In the genomic region with DNA sequence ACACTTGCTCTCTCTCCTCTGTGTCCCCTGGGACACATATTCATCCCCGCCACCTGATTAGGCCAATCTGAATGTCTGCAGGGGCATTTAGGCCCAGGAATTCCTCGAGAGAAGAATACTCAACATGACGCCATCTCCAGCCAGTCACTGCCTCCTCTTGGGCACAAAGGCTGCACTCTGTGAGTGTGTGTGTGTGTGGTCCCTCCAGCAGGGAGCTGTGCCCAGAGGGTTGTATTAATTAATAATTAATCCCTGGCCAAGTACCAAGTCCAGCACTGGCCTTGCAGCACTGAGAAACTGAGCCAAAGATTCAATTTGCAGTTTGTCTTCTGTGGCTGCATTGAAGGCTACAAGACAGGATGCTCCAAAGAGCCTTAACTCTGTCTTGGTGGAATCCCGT, we compare ENCODE assay signal across 11 mouse cellular contexts.
A peak's percentile ranks its signal among the peaks of the same experiment; 100 is the strongest.
DNase-seq lines count a peak whose midpoint lies in the region; ATAC-seq lines count a peak whose summit lies in the region.
"Had no signal": no experiment of that assay in that cellular context is flagged by ENCODE, and none has a peak within 500 bp of the region (broad histone marks: within the 10 kb centered on the region; RNA-seq: fewer than 3 reads in every experiment).

No protein-coding gene starts in this region.

- WGBS in kidney, embryonic 15.5 days: 67% methylated on average over 4 of the region's 4 CpGs

- H3K9me3 ChIP-seq in kidney, embryonic 15.5 days (replicated peaks): no peaks in the 10 kb centered on the region
- H3K9me3 ChIP-seq: limb, embryonic 12.5 days had no signal

- ATAC-seq in kidney, embryonic 15.5 days (replicated peaks; ENCODE audit: low FRiP score): peak; percentile 78
- ATAC-seq: activated CD4-positive, CD25-positive, alpha-beta regulatory T cell, adult 4 months; inflammation-experienced regulatory T-cells, adult 6 months had no signal

- no peaks in the 10 kb centered on the region for H3K36me3 ChIP-seq in kidney, embryonic 15.5 days
- H3K36me3 ChIP-seq: limb, embryonic 12.5 days had no signal

- DNase-seq in left cerebral cortex, postnatal 4 days: peak; percentile 55
- DNase-seq in left cerebral cortex, adult 11 months (ENCODE audit: low spot score): no peak
- DNase-seq in brain, adult 2 months (ENCODE audit: low read depth, low spot score): peak; percentile 58
- peak; percentile 13 to 19 for DNase-seq in cerebellum, postnatal 36 days
- DNase-seq in ovary, postnatal 10 days (ENCODE audit: low spot score): no peak
- no peak for DNase-seq in testis, postnatal 10 days (ENCODE audit: low spot score)
- no peak for DNase-seq in layer of hippocampus, adult 9-11 months

- no peak overlapping the region for H3K9ac ChIP-seq in kidney, embryonic 15.5 days
- H3K9ac ChIP-seq: limb, embryonic 12.5 days had no signal

- no peaks in the 10 kb centered on the region for H3K27me3 ChIP-seq in kidney, embryonic 15.5 days
- H3K27me3 ChIP-seq: limb, embryonic 12.5 days had no signal

- H3K4me3 ChIP-seq in kidney, embryonic 15.5 days (replicated peaks): no peak overlapping the region
- H3K4me3 ChIP-seq: limb, embryonic 12.5 days had no signal

- no peak overlapping the region for H3K4me2 ChIP-seq in kidney, embryonic 15.5 days
- H3K4me2 ChIP-seq: limb, embryonic 12.5 days had no signal

- no peak overlapping the region for H3K27ac ChIP-seq in kidney, embryonic 15.5 days
- H3K27ac ChIP-seq: limb, embryonic 12.5 days had no signal

- intact Hi-C loops in left cerebral cortex, postnatal 4 days (cut with DNase I): no loop called here

- H3K4me1 ChIP-seq in kidney, embryonic 15.5 days: peaks cover 9% of the 10 kb centered on the region

Comparison
In these comparisons a context has a peak if more than half of its experiments do, and no peak if none do; other contexts are left out.
1. DNase-seq: peak in left cerebral cortex, postnatal 4 days (single experiment), brain, adult 2 months (single experiment) and cerebellum, postnatal 36 days (2 of 2); none in left cerebral cortex, adult 11 months (single experiment), ovary, postnatal 10 days (single experiment), testis, postnatal 10 days (single experiment) and layer of hippocampus, adult 9-11 months (single experiment).